Mouse (Mus musculus) spleen, postnatal 14 days (tissue): ENCODE measurements around the gene Nrg3.
"Not testable (repeated sequence)": the region's sequence is repeated elsewhere in the genome, so short reads cannot be mapped to it uniquely, and the experiment has no call there.

Experiments
- DNase-seq, 2 experiments: peaks; one replicate each; pipeline ENCODE4 v3.0.0; 2021 to 2022; ENCODE audit warnings: low spot score in 2 of 2

The Nrg3 gene

GRCm38 (mm10) chr14:38628862-38629619 is 843.8 kb downstream of the Nrg3 start:
- DNase-seq = no peak

GRCm38 (mm10) chr14:38616969-38617368 is 855.9 kb downstream of the Nrg3 start:
- no peak for DNase-seq

DNA sequence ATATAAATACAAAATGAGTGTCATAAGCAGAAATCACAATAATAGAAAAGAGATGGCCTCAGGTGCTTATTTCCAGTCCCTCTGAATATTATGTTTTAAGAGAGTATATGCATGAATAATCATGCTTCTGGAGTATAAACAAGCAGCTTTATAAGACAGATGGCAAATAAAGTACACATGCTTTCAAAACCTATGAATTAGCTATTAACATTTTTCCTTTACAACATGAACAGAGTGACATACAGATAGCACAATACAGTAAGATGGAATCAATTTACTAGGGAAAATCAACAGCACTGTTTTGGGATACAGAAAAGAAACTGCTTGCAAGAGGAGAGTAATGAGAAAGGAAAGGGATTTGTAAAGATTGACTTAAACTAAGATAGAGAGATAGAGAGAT is 875.2 kb downstream of the Nrg3 start:
- no peak for DNase-seq

DNA sequence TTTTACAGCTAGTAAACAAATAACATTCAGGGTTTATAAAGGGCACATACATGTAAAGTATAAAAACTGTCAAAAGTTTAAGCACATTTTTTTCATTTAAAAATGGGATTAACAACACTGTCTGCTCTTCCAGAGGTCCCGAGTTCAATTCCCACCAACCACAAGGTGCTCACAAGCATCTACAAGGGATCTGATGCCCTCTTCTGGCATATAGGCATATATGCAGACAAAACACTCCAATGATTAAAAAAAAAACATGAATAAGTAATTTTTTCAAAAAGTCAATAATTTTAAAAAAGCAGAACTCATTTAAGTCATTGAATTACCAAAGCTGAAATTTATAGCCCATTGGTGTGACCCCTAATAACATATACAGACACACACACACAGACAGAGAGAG is 878.6 kb downstream of the Nrg3 start:
- DNase-seq = no peak

DNA sequence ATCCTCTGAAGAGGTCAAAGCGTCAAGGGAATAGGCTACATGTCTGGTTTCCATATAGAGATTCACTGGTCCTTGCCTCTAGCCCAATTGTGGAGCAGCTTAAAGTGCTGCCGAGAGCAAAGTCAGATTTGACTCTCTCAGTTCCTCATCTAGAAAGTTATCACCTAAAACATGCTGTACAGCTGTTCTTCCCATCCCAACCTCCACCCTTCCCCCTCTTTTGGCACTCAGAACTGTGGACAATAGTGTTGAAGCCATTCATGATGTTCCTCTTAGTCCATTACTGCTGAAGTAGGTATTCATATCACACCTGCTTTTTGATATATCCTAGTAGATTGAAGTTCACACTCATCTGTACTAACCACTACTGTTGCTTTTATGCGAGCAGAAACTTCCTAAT is 896.1 kb downstream of the Nrg3 start:
- no peak for DNase-seq

DNA sequence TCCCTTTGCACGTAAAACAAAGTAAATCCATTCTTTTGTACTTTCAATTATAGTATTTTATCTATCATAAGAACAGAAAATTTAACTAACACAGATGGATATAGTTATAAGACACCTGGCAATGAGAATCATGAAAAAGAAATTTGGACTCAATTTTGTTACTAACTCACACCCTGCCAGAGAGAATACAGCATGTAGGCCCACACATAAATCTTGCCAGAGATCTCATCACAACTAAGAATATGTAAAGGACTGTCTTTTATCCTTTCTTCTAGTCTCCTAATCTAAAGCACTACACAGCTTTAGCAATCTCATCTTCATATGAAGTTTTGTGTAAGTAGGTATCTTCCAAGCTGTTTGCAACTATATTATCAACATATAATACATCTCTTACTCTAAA is 904.7 kb downstream of the Nrg3 start:
- no peak for DNase-seq

DNA sequence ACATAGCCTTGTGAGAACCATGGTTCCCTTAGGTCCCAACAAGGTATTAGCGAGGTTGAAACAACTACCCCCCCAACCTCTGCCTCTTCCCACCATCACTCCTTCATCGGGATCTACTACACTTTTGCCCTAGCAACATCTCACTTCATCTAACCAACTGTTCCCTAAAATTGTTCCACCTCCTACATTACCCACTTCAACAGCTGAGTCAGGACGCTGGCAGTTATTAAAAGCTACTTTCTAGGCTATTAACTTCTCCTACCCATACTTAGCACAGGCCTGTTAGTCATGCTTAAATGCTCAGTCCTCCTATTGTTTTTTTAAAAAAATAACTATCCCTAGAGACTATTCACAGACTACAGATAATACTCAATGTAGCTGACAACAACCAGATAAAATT is 906.7 kb downstream of the Nrg3 start:
- DNase-seq = no peak

DNA sequence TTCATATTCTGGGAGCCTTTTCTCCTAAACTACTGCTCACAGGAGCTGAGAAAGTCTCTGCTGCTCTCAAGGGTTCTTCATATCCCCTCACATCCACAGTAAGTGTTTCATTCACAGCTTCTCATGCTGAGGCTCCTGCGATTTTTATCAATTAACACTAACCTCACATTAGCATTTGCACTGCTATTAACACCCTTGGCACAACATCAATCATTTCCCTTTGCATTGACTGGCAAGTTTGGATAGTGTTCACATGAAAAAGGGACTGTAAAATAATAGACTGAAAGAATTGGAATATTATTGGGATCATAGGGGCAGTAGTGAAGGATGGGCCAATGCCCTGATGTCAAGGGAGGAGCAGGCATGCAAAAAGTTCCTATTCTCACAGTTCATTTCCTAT is 918.3 kb downstream of the Nrg3 start:
- DNase-seq = no peak

DNA sequence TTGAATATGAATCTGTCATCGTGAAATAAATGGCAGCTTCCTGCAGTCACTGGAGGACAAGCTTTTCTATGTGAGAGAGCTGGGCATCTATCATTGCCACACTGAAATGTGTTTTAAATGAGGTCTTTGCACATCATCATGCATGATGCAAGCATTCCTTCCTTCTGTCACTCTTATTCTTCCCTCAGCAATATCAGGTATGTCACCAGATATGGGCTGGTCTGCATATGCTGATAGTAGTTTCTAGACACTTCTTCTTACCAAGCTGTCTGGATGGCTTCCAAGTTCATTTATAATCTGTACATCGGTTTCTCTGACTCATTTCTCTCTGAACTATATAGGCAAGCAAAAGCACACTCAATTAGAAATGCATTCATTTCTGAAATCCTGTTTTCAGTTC is 925.6 kb downstream of the Nrg3 start:
- no peak for DNase-seq

- no peak for DNase-seq
Measured at GRCm38 (mm10) chr14:38535181-38535580, 937.7 kb downstream of the Nrg3 start.

DNA sequence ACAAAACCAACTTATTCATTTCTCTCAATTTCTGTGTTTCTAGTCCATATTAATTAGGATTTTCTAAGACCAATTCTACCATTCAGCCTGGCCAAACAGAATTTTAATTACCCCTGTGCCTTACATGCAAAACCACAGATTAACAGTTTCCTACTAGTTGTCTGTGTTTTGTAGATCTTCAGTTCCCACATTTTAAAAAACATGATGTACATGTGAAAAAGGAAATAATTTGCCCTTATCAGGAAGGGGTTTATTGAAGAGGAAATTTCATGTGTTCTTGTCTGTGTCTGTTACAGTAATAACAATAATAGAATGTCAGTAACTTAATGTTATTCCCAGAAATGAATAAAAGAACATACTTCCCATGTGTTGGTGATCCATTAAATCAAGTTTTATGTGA is 939.4 kb downstream of the Nrg3 start:
- no peak for DNase-seq

GRCm38 (mm10) chr14:38516232-38516631 is 956.7 kb downstream of the Nrg3 start:
- no peak for DNase-seq

DNA sequence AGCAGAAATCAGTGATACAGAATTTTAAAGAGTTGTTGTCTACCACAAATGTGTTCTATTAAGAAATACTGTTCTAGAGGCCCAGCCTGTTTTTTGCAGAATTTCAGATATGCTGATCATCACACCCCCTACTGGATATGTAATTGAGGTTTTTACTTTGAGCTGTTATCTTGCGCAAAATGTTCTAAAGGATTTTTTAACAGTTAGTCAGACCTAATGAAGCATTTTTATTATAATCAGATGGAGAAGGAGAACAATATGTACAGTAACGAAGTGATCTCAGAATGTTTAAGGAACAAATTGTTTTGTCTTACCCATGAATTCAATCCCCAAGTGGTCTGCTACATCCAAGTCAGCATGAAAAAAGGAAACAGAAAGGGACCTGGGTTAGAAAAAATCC is 963.9 kb downstream of the Nrg3 start:
- no peak for DNase-seq

DNA sequence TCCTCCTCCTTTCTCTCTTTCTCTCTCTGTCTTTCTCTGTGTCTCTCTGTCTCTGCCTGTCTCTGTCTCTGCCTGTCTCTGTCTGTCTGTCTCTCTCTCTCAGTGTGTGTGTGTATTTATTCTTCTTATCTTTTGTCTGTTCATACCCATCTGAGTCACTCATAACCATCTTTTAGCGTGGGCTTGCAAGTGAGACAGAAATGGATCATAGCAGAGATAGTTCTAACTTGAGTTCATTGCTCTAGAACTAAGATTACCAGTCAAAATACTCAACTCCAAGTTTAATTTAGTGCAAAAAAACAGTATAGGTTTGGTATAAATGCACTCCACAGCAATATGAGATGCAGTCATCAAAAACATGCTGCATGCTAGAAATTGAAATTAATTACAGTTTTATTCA is 977.9 kb downstream of the Nrg3 start:
- no peak for DNase-seq

DNA sequence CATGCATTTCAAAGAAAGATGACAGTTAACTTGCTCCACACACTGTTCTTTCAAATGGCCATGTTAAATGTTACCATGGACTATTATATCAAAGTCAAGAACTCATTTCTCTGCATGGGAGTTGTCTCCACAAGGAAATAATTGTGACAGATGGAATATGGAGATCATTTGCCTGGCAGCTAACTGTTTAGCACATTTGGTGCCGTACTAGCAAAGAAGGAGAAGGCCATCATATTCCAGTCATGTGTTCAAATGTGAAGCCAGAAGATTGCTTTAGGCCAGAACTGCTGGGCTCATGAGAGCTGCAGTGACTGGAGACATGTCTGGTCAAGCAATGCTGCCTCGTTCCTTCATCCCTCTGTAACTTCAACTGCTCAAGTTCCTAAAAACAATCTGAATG is 1025.8 kb downstream of the Nrg3 start:
- no peak for DNase-seq

- no peak for DNase-seq
Measured at GRCm38 (mm10) chr14:38444788-38445187, 1028.1 kb downstream of the Nrg3 start.

GRCm38 (mm10) chr14:38433793-38434589 is 1038.9 kb downstream of the Nrg3 start:
- DNase-seq = no peak

GRCm38 (mm10) chr14:38374660-38375059 is 1098.2 kb downstream of the Nrg3 start:
- no peak for DNase-seq

- no peak for DNase-seq
Measured at GRCm38 (mm10) chr14:38340967-38341366, 1131.9 kb downstream of the Nrg3 start.

DNA sequence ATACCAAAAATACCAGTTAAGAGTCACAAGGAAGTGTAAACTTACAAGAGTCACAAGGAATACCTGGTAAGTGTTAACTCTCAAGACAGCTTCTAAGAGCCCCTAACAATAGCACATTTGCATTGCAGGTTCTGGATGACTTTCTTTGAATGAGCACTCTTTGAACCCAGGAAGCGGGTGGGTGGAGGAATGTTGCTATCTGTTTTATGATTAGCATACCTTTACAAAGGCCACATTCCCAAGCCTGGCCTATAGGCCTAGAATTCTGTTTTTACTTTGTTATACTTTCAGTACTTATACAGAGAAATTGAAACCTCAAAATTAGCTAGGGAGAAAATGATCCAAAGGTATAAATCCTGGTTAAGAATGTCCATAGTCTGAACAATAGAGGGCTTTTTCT is 1150.0 kb downstream of the Nrg3 start:
- DNase-seq = not testable (repeated sequence)

DNA sequence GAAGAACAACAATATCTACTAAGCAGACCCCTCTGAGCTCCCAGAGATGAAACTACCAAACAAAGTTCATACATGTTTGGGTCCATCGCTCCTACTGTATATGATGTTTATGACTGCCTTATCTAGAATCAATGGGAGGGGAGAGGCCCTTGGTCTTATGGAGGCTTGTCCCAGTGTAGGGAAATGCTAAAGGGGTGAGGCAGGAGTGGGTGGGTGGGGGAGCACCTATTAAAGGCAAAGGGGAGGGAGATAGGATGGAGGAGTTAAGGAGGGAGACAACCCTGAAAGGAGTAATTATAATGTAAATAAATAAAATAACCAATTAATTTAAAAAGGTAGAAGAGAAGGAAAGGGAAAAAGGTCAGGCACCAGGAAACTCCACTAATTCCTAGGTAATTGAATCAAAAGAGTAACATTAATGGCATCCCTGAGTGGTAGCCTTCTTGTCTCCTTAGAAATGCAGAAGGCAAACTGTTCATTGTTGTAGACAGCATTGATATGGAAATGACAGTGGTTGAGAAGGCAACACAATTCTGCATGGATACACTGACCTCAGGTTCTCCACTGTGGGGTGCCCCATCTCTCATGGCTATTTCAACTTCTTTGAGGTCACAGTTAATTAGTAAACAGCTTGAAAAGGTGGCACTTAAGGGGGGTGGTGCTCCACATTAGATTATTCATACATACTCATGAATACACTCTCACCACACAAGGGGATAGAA is 1152.1 kb downstream of the Nrg3 start:
- DNase-seq = no peak
